Mouse (Mus musculus): ENCODE data around the gene Sept14. TPM values are rescaled to one million over a fixed set of nuclear protein-coding genes. Genes with fewer than 3 reads are reported as not detected.
A peak's percentile ranks its signal among the peaks of the same experiment; 100 is the strongest.
"Not testable (repeated sequence)": the region's sequence is repeated elsewhere in the genome, so short reads cannot be mapped to it uniquely, and the experiment has no call there.

Gene Sept14
- polyA plus RNA-seq, 1 experiment = not detected

DNA sequence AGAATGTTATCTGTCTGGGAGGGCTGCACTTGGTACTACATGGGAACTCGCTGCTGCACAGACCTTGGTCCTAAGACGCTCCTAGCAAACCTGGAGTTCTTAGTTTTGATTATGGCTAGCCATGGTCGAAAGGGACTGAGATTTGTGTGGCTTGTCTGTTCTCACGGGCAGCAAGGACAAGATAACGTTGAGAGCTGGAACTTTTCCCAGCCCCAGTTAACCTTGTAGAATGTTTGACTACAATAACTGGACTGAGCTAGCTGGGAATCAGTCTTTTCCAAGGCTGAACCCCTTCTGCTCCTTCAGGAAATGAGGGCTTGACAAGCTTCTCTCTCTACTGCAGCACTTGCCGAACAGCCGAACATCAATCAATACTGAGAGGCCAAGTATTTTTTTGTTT lies 20.7 kb downstream of the Sept14 start:
- H3K4me1 ChIP-seq = no peaks in the 10 kb centered on the region; the same call in 1 of the 2 replicates
- no peaks in the 10 kb centered on the region for H3K36me3 ChIP-seq (replicated peaks; ENCODE audit: low read length)
- H3K4me3 ChIP-seq (replicated peaks) = no peak overlapping the region
- peaks cover 1% of the 10 kb centered on the region for H3K27me3 ChIP-seq (replicated peaks)
- TF ChIP-seq GATA1 (IDR thresholded peaks at IDR 0.05; ENCODE audit: borderline replicate concordance, low read length) (no peak), FLI1 (IDR thresholded peaks at IDR 0.05; ENCODE audit: low read length) (no peak)
- no peaks in the 10 kb centered on the region for H3K9me3 ChIP-seq

DNA sequence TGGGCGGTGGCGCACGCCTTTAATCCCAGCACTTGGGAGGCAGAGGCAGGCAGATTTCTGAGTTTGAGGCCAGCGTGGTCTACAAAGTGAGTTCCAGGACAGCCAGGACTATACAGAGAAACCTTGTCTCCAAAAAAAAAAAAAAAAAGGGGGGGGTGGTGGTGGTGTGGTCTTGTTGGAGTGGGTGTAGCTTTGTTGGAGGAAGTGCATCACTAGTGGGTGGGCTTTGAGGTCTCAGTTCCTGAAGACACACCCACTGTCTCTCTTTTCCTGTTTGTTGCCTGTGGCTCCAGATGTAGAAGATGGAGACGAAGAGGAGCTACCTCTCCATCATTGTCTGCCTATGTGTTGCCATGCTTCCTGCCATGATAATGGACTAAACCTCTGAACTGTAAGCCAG lies 23.2 kb downstream of the Sept14 start:
- not testable (repeated sequence) for H3K9me3 ChIP-seq; H3K27me3 ChIP-seq (replicated peaks); H3K4me1 ChIP-seq

DNA sequence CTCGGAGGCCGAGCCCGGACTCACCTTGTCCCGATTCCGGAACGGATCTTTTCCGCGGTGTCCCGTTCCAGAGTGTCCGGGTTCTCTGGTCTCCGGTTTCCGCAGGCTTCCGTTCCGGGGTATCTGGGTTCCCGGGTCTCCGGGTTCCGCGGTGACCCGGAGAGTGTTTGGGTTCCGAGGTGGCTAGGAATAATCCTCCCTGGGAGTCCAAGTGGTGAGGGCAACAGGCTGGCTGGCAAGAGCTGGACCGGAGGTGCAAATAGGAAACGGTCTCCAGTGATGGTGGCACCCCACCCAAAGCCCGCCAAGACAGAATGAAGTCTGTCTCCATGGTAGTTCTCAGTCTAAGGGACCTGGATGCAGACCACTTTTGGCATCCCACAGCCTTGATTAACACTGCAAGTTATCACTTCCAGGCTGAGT lies 38.3 kb downstream of the Sept14 start, which contains the start of gene Zfp11:
Zfp11 (minus strand) TSS at position 64 of the 423 bp plus-strand sequence.
- peaks cover 34% of the 10 kb centered on the region for H3K4me1 ChIP-seq
- peak within 1 kb of the TSS; percentile 93 for H3K4me3 ChIP-seq (replicated peaks)
- TF ChIP-seq FLI1 (IDR thresholded peaks at IDR 0.05; ENCODE audit: low read length) = no peak
- no peak for TF ChIP-seq GATA1 (IDR thresholded peaks at IDR 0.05; ENCODE audit: borderline replicate concordance, low read length)
- peaks cover 5% of the 10 kb centered on the region for H3K27me3 ChIP-seq (replicated peaks)
- peaks cover 26% of the 10 kb centered on the region for H3K9me3 ChIP-seq
- H3K36me3 ChIP-seq (replicated peaks; ENCODE audit: low read length) = no peaks in the 10 kb centered on the region

More for the DNA sequence above, 23.2 kb downstream of the Sept14 start:
- not testable (repeated sequence) for H3K36me3 ChIP-seq (replicated peaks; ENCODE audit: low read length); H3K4me3 ChIP-seq (replicated peaks)

DNA sequence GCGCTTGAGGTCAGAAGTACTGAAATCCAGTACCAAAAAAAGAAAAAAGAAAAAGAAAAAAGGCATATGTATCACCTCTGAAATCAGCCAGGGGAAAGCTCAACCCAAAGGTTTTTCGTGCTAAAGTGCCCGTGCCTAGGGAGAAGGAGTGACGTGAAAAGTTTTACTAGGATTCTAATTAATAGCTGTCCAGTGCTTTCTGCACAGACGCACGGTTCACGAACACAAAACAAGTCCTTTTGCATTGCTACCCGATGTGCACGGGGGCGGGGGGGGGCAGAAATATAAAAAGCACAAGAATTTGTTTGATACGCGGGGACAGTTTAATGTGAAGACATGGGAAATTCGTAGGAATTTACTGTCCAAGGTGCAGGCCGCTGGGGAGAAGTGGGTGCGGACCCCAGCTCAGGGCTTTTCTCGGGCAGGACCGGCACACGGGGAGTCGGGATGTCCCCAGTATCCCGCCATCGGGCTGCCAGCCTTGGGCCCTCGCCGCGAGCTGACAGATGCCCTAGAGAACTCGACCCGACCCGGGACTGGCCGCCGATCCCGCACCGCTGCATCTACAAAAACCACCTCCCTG lies 38.8 kb downstream of the Sept14 start:
- peaks cover 24% of the 10 kb centered on the region for H3K9me3 ChIP-seq
- H3K4me3 ChIP-seq (replicated peaks) = peak overlapping the region; percentile 93
- H3K36me3 ChIP-seq (replicated peaks; ENCODE audit: low read length) = no peaks in the 10 kb centered on the region
- peaks cover 5% of the 10 kb centered on the region for H3K27me3 ChIP-seq (replicated peaks)
- TF ChIP-seq FLI1 (IDR thresholded peaks at IDR 0.05; ENCODE audit: low read length) (no peak), GATA1 (IDR thresholded peaks at IDR 0.05; ENCODE audit: borderline replicate concordance, low read length) (no peak)
- H3K4me1 ChIP-seq = peaks cover 34% of the 10 kb centered on the region

DNA sequence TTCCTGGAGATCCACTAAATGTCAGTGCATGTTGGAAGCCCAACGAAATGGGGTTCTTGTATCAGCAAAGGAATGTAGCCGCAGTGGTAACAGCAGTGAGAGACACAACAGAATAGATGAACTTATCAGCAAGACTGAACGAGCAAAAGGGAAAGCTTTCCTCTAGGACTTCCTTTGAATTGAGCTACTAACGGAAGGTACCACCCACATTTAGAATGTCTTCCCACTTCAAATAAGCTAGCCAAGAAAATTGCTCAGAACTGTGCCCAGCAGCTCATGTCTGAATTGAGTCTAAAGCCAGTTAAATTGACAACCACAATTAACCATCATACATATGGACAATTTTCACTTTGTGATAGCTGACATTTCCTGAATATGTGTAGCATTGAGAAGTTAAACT lies 40.5 kb downstream of the Sept14 start:
- Histone ChIP-seq H3K9me3 (peaks cover 12% of the 10 kb centered on the region), H3K4me3 (replicated peaks) (no peak overlapping the region), H3K27me3 (replicated peaks) (peaks cover 5% of the 10 kb centered on the region), H3K36me3 (replicated peaks; ENCODE audit: low read length) (no peaks in the 10 kb centered on the region), H3K4me1 (peaks cover 34% of the 10 kb centered on the region)
- no peak for TF ChIP-seq GATA1 (IDR thresholded peaks at IDR 0.05; ENCODE audit: borderline replicate concordance, low read length)

DNA sequence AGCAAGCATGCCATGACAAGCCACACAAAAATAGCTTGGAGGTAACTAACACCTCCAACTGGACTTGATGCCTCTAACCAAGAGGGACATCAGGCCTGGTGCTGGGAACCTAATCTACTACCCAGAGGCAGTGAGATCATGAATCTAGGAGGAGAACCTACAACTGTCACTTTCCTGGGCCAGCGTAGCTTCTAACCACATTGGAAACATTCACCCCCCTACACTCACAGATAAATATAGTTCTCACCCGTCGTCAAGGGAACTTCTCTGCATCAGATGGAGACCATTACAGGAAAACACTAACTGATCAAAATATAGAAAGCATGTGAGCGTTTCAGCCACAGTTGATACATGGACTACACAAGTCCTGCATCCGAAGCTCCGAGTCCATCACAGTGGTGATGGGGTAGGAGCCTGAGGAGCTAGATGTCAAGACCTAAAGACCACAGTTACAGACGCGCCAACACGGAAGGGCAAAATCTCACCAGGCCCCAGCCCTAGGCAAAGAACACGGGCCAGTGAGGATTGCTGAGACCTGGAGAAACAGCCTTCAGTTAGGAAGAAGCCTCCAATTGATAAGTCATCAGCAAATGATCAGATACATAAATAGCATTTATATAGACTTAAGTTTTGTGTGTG lies 41.9 kb downstream of the Sept14 start:
- no peak for TF ChIP-seq FLI1 (IDR thresholded peaks at IDR 0.05; ENCODE audit: low read length)
- TF ChIP-seq GATA1 (IDR thresholded peaks at IDR 0.05; ENCODE audit: borderline replicate concordance, low read length) = no peak
- H3K4me1 ChIP-seq = peaks cover 34% of the 10 kb centered on the region
- H3K9me3 ChIP-seq = peaks cover 5% of the 10 kb centered on the region
- H3K36me3 ChIP-seq (replicated peaks; ENCODE audit: low read length) = no peaks in the 10 kb centered on the region
- H3K4me3 ChIP-seq (replicated peaks) = no peak overlapping the region
- H3K27me3 ChIP-seq (replicated peaks) = no peaks in the 10 kb centered on the region

DNA sequence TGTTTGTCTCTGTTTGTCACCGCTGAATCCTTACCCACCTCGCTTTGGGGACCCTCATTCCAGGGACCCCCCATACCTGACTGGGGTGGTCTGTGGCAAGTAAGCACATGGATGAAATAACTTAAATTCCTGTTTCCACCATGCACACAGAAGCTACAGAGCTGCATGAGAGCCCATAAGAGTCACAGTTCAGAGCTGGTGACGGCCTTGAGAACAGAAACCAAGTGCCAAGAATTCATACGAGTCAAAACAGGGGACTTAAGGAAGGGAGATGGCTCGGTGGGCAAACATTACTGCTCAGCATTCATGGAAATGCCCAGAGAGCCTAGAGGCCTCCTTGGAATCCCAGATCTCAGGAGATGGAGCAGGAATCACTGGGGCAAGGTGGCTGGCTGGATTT lies 44.2 kb downstream of the Sept14 start:
- Histone ChIP-seq H3K9me3 (no peaks in the 10 kb centered on the region), H3K27me3 (replicated peaks) (no peaks in the 10 kb centered on the region), H3K36me3 (replicated peaks; ENCODE audit: low read length) (peaks cover 11% of the 10 kb centered on the region), H3K4me1 (peaks cover 23% of the 10 kb centered on the region), H3K4me3 (replicated peaks) (no peak overlapping the region)
- TF ChIP-seq GATA1 (IDR thresholded peaks at IDR 0.05; ENCODE audit: borderline replicate concordance, low read length) = no peak
- TF ChIP-seq FLI1 (IDR thresholded peaks at IDR 0.05; ENCODE audit: low read length) = no peak

DNA sequence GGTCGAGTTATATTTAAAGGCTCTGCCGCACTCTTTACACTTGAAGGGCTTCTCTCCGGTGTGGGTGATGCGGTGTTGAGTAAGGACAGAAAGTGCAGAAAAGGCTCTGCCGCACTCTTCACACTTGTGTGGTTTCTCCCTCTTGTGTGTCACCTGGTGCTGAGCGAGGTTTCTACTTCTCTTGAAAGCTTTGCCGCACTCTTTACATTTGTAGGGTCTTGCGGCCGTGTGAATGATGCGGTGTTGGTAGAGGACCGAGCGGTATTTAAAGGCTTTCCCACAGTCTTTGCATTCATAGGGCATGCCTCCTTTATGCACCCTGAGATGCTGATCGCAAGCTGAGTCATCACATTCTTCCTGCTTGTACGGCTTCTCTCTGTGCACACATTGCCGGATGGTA lies 50.4 kb downstream of the Sept14 start:
- H3K4me3 ChIP-seq (replicated peaks) = no peak overlapping the region
- no peaks in the 10 kb centered on the region for H3K9me3 ChIP-seq
- no peaks in the 10 kb centered on the region for H3K27me3 ChIP-seq (replicated peaks)
- H3K4me1 ChIP-seq = 0 out of 2 replicates have a peak, but pooled peaks cover 4% of the 10 kb centered on the region
- no peak for TF ChIP-seq GATA1 (IDR thresholded peaks at IDR 0.05; ENCODE audit: borderline replicate concordance, low read length)
- no peak for TF ChIP-seq FLI1 (IDR thresholded peaks at IDR 0.05; ENCODE audit: low read length)
- peaks cover 41% of the 10 kb centered on the region for H3K36me3 ChIP-seq (replicated peaks; ENCODE audit: low read length)

DNA sequence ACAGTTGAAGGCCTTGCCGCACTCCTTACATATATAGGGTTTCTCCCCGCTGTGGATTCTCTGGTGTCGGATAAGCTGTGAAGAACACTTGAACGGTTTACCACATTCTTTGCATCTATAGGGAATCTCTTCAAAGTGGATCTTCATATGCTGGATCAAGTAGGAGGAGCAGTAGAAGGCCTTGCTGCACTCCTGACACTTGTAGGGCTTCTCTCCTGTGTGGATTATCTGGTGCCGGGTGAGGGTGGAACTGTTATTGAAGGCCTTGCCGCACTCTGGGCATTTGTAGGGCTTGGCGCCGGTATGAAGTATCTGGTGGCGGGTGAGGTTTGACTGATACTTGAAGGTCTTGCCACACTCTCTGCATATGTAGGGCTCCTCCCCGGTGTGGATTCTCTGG lies 51.3 kb downstream of the Sept14 start:
- Histone ChIP-seq H3K4me1 (0 out of 2 replicates have a peak, but pooled peaks cover 6% of the 10 kb centered on the region), H3K27me3 (replicated peaks) (no peaks in the 10 kb centered on the region), H3K4me3 (replicated peaks) (no peak overlapping the region), H3K36me3 (replicated peaks; ENCODE audit: low read length) (peaks cover 41% of the 10 kb centered on the region), H3K9me3 (no peaks in the 10 kb centered on the region)
- TF ChIP-seq GATA1 (IDR thresholded peaks at IDR 0.05; ENCODE audit: borderline replicate concordance, low read length) (no peak), FLI1 (IDR thresholded peaks at IDR 0.05; ENCODE audit: low read length) (no peak)

DNA sequence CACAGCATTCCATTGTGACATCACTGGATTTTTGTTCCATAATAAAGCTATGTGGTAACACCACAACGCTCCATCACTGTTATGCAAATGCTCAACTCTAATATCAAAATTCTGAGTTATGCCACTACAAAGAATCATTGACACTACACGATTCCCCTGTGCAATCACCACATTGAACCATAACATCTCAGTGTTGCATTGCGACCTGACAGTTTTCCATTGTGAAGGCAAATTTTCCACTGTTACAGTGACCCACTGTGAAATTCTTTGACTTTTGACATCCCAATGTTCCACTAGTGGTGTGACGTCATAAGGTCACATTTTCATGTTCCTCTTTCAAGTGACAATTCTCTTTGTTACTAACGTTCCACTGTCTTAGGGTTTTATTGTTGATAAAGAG lies 57.5 kb downstream of the Sept14 start:
- 0 out of 2 replicates have a peak, but pooled peaks cover 6% of the 10 kb centered on the region for H3K4me1 ChIP-seq
- no peak for TF ChIP-seq FLI1 (IDR thresholded peaks at IDR 0.05; ENCODE audit: low read length)
- H3K9me3 ChIP-seq = no peaks in the 10 kb centered on the region
- H3K27me3 ChIP-seq (replicated peaks) = no peaks in the 10 kb centered on the region
- H3K36me3 ChIP-seq (replicated peaks; ENCODE audit: low read length) = no peaks in the 10 kb centered on the region
- no peak overlapping the region for H3K4me3 ChIP-seq (replicated peaks)

Other genes with a start within 250 kb of the Sept14 start
- gene Sfswap, start 207.3 kb downstream of the Sept14 start, polyA plus RNA-seq (2012; ENCODE audit: insufficient read depth, low replicate concordance) = 48.3 and 60.9 TPM in 2 replicates
- 0.76 TPM in 1 of 2 replicates, not detected in the other for gene Mmp17, start 124.3 kb downstream of the Sept14 start, polyA plus RNA-seq (2012; ENCODE audit: insufficient read depth, low replicate concordance)
- gene Zfp11, start 38.4 kb downstream of the Sept14 start, polyA plus RNA-seq (2012; ENCODE audit: insufficient read depth, low replicate concordance) = not detected in 2 replicates
- 21.1 TPM in 1 of 2 replicates, not detected in the other for gene Mrps17, start 7.0 kb upstream of the Sept14 start, polyA plus RNA-seq (2012; ENCODE audit: insufficient read depth, low replicate concordance)
- 4.0 and 15.2 TPM in 2 replicates for gene Nipsnap2, start 16.6 kb upstream of the Sept14 start, polyA plus RNA-seq (2012; ENCODE audit: insufficient read depth, low replicate concordance)
- gene Psph, start 78.9 kb upstream of the Sept14 start, polyA plus RNA-seq (2012; ENCODE audit: insufficient read depth, low replicate concordance) = 22.7 and 35.1 TPM in 2 replicates
- 17.8 and 32.9 TPM in 2 replicates for gene Sumf2, start 138.5 kb upstream of the Sept14 start, polyA plus RNA-seq (2012; ENCODE audit: insufficient read depth, low replicate concordance)
- gene Chchd2, start 179.0 kb upstream of the Sept14 start, polyA plus RNA-seq (2012; ENCODE audit: insufficient read depth, low replicate concordance) = 915 and 1,909 TPM in 2 replicates
- gene Zbed5, start 187.2 kb upstream of the Sept14 start, polyA plus RNA-seq (2012; ENCODE audit: insufficient read depth, low replicate concordance) = 2.8 TPM in 1 of 2 replicates, not detected in the other
- 0.19 TPM in 1 of 2 replicates, not detected in the other for gene Phkg1, start 190.0 kb upstream of the Sept14 start, polyA plus RNA-seq (2012; ENCODE audit: insufficient read depth, low replicate concordance)
- gene Nupr1l, start 200.0 kb upstream of the Sept14 start, polyA plus RNA-seq (2012; ENCODE audit: insufficient read depth, low replicate concordance) = 2.4 TPM in 1 of 2 replicates, not detected in the other
- 3.5 and 13.7 TPM in 2 replicates for gene Vkorc1l1, start 233.5 kb upstream of the Sept14 start, polyA plus RNA-seq (2012; ENCODE audit: insufficient read depth, low replicate concordance)